Mouse (Mus musculus) intestine, embryonic 14.5 days (tissue): ENCODE measurements around the gene Rgs7bp. TPM values are rescaled to one million over a fixed set of nuclear protein-coding genes. Genes with fewer than 3 reads are reported as not detected.
A peak's percentile ranks its signal among the peaks of the same experiment; 100 is the strongest.
"Not testable (repeated sequence)": the region's sequence is repeated elsewhere in the genome, so short reads cannot be mapped to it uniquely, and the experiment has no call there.

ENCODE experiments used
- ATAC-seq: fragments of 200-750 bp; cut with Nextera tagmentation; replicated peaks from 2 replicates; pipeline ENCODE4 v1.8.0; 2017; ENCODE audit warnings: low read depth, moderate number of reproducible peaks, moderate TSS enrichment, moderate library complexity; ENCODE audit not compliant: low FRiP score, low TSS enrichment
- DNase-seq: peaks from one replicate; pipeline ENCODE4 v3.0.0-alpha.2; 2018; ENCODE audit warnings: low spot score
- H3K27ac ChIP-seq: fragments of 300-500 bp; sonication (generic); 2 replicates; pipeline ENCODE4 v1.5.1; 2014; ENCODE audit warnings: low read depth, mild to moderate bottlenecking, control low read depth
- H3K27me3 ChIP-seq: fragments of 300-500 bp; sonication (generic); replicated peaks from 2 replicates; pipeline ENCODE4 v1.6.1; 2014; ENCODE audit warnings: low read length, control low read depth; ENCODE audit not compliant: control insufficient read depth, insufficient read depth
- H3K36me3 ChIP-seq: fragments of 300-500 bp; sonication (generic); 2 replicates; pipeline ENCODE4 v1.6.1; 2014; ENCODE audit warnings: low read length, control low read depth; ENCODE audit not compliant: control insufficient read depth, insufficient read depth
- H3K4me1 ChIP-seq: fragments of 300-500 bp; sonication (generic); replicated peaks from 2 replicates; pipeline ENCODE4 v1.6.1; 2014; ENCODE audit warnings: low read length, control low read depth, mixed read lengths; ENCODE audit not compliant: control insufficient read depth, insufficient read depth
- H3K4me2 ChIP-seq: fragments of 300-500 bp; sonication (generic); 2 replicates; pipeline ENCODE4 v1.6.1; 2014; ENCODE audit warnings: low read length
- H3K4me3 ChIP-seq: fragments of 300-500 bp; sonication (generic); 2 replicates; pipeline ENCODE4 v1.5.1; 2014; ENCODE audit warnings: low read depth, low read length, control low read depth, mixed read lengths
- H3K9ac ChIP-seq: fragments of 300-500 bp; sonication (generic); 2 replicates; pipeline ENCODE4 v1.6.1; 2014; ENCODE audit warnings: mild to moderate bottlenecking, low read length
- H3K9me3 ChIP-seq: fragments of 300-500 bp; sonication (generic); 2 replicates; pipeline ENCODE4 v1.6.1; 2016; ENCODE audit warnings: low read length, control low read depth; ENCODE audit not compliant: control insufficient read depth
- WGBS: fragments of 180-500 bp; shearing (Covaris S2); extraction: QIAGEN DNeasy Blood & Tissue Kit; methylation state at CpG from one replicate; pipeline ENCODE4 v1.1.7; 2014; 5-methylcytosine and 5-hydroxymethylcytosine counted together
- polyA plus RNA-seq: library from polyadenylated mRNA; unstranded; fragments of >200 nt; fragmentation: Nextera tagmentation; extraction: Ambion mirVana; gene quantifications from 2 replicates; pipeline ENCODE4 v1.2.1, GENCODE M21; 2014

Rgs7bp gene
- polyA plus RNA-seq, 1 experiment from 2014 or later: 2.7 TPM

DNA sequence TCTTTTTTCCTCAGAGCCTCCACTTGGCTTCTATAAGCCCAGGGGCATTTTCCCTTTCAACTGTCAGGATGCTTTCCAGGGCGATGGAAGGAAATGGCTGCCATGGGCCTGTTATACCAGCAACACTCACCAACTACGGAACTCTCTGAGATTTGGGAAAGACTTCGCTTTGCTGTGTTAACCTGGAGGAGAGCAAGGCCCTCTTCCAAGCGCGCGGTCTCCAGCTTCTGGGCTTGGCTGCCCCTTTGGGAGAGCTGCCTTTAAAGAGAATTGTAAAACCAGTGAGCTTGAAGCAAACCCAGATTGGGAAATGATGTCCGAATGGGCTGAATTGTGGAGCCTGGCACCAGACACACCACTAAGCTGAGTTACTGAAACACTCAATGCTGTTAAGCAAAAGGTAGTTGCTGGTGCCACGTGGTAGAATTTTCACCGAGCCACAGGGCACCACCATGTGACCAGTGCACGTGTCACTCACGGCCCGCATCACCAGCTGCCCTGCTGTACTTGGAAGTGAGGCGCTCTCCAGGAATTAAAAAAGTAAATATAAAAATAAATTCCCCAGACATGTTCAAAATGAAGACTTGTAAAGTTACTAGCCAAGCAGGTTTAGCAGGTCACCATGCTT is 115.7 kb downstream of the Rgs7bp start:
- no peak overlapping the region for H3K4me3 ChIP-seq
- H3K4me1 ChIP-seq: no peaks in the 10 kb centered on the region
- H3K9ac ChIP-seq: no peak overlapping the region
- no peak; the same call in 1 of the 2 replicates for ATAC-seq
- H3K9me3 ChIP-seq: no peaks in the 10 kb centered on the region
- H3K36me3 ChIP-seq: no peaks in the 10 kb centered on the region
- 72% methylated on average over 13 of the region's 13 CpGs for WGBS
- H3K4me2 ChIP-seq: no peak overlapping the region
- H3K27ac ChIP-seq: no peak overlapping the region
- no peaks in the 10 kb centered on the region for H3K27me3 ChIP-seq
- DNase-seq: no peak

DNA sequence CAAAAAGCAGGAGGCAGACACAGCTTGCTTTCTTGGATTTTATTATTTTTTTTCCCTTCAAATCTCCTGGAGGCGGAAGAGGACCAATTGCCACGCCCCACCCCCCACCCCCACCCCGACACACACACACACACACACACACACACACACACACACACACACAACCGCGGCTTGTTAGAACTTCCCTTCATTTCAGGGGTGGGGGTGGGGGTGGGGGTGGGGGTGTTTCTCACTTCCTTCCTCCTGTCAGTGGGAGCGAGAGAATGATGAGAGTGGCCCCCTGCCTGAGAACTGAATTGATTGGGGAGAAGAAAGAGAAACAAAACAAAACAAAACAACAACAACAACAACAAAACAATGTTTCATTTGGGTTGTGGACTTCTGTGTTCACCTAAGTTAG is 117.0 kb downstream of the Rgs7bp start:
- Histone ChIP-seq H3K4me2 (peak overlapping the region; percentile 45), H3K4me3 (no peak overlapping the region), H3K27me3 (no peaks in the 10 kb centered on the region), H3K27ac (no peak overlapping the region), H3K9me3 (no peaks in the 10 kb centered on the region), H3K36me3 (no peaks in the 10 kb centered on the region), H3K4me1 (no peaks in the 10 kb centered on the region), H3K9ac (no peak overlapping the region)
- ATAC-seq (no peak), DNase-seq (no peak)
- 29% methylated on average over 5 of the region's 6 CpGs for WGBS

DNA sequence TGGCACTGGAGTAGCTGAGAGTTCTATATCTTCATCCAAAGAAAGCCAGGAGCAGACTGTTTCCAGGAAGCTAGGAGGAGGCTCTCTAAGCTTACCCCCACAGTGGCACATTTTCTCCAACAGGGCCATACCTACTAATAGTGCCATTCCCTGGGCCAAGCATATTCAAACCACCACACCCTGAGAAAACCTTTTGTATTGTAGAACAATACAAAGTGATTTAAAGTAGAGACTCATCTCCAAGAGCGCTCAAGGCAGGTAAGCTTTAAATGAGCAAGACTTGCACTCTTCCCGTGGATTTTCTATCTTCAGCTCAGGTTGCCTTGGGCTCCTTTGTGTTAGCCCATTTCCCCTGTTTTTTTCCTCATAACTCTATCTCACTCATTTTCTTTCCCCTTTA is 118.1 kb downstream of the Rgs7bp start:
- Histone ChIP-seq H3K9ac (no peak overlapping the region), H3K4me2 (no peak overlapping the region), H3K9me3 (no peaks in the 10 kb centered on the region), H3K27me3 (no peaks in the 10 kb centered on the region), H3K27ac (no peak overlapping the region), H3K4me3 (no peak overlapping the region), H3K36me3 (no peaks in the 10 kb centered on the region), H3K4me1 (no peaks in the 10 kb centered on the region)
- no peak for DNase-seq
- ATAC-seq: no peak
- 71% methylated on average over 2 of the region's 2 CpGs for WGBS

DNA sequence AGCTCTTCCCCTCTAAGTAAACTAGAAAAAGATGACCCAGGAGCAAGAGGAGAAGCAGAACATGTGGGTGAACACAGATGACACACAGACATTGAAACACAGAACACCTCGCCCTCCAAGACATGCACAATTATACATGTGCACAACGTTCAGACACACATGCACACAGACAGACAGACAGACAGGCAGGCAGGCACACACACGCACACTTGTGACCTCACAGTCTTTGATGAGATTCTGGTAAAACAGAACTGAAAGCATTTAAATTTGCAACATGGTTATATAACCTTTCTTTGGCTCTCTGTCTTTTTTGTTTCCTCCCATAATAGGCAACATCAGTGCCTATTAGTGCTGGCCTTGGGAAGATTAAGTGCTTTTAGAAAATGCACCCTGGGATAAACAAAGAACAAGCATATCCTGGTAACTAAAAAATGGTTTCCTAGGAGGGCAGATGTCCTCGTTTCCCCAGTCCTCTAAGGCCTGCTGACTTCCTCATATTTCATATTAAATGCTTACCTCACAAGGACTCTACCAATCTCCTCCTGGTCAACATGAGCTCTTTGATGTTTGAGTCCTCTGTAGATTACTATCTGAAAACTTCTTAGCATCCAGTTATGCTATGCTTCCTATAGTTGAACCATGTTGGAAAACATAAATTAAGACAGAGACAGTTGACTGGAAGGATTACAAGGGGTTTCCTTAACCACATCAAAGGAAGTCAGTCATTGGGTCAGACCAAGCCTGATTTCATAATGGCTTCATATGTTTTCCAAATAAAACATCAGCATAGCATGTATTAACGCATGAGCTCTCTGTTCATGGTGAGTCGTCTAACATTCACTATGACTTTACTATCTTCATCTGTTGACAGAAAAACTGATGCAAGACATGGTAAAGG is 122.8 kb downstream of the Rgs7bp start:
- DNase-seq (no peak), ATAC-seq (no peak)
- H3K4me3 ChIP-seq: no peak overlapping the region
- no peak overlapping the region for H3K4me2 ChIP-seq
- H3K9ac ChIP-seq: no peak overlapping the region
- H3K36me3 ChIP-seq: no peaks in the 10 kb centered on the region
- WGBS: 71% methylated on average over 6 of the region's 6 CpGs
- no peaks in the 10 kb centered on the region for H3K4me1 ChIP-seq
- no peaks in the 10 kb centered on the region for H3K9me3 ChIP-seq
- no peak overlapping the region for H3K27ac ChIP-seq
- H3K27me3 ChIP-seq: no peaks in the 10 kb centered on the region

DNA sequence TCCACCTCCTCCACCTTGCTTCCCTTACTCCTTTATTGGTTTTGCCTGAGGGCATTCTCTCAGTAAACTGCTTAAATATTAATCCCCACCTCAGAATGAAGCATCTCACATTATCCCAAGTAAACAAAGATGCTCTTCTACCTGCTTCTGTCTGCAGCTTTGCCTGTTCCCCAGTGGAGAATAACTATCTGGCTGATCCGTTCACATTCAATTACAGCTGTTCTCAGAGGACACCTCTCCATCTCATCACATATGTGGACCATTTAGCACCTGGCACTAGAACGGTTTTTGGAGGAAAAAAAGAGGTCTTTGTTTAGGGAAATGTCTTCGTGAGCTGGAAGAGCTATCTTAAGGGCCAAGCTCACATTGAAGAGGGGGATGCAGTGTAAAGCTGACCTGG is 123.9 kb downstream of the Rgs7bp start:
- Histone ChIP-seq H3K36me3 (no peaks in the 10 kb centered on the region), H3K9ac (no peak overlapping the region), H3K27me3 (no peaks in the 10 kb centered on the region), H3K9me3 (no peaks in the 10 kb centered on the region), H3K4me3 (no peak overlapping the region), H3K4me2 (no peak overlapping the region), H3K4me1 (no peaks in the 10 kb centered on the region), H3K27ac (no peak overlapping the region)
- no peak for ATAC-seq
- no peak for DNase-seq
- WGBS: 67% methylated on average over 3 of the region's 3 CpGs

DNA sequence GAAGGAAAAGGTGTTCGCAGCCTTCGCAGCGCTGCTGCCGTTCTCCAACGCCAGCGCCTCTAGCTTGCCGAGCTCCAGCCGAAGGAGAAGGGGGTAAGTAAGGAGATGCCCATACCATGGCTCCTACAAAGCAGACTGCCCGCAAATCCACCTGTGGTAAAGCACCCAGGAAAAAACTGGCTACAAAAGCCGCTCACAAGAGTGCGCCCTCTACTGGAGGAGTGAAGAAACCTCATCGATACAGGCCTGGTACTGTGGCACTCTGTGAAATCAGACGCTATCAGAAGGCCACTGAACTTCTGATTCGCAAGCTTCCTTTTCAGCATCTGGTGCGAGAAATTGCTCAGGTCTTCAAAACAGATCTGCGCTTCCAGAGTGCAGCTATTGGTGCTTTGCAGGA is 136.1 kb downstream of the Rgs7bp start:
- ATAC-seq (no peak), DNase-seq (no peak)
- no peak overlapping the region for H3K9ac ChIP-seq
- H3K27me3 ChIP-seq: no peaks in the 10 kb centered on the region
- 75% methylated on average over 16 of the region's 16 CpGs for WGBS
- no peaks in the 10 kb centered on the region for H3K9me3 ChIP-seq
- no peaks in the 10 kb centered on the region for H3K4me1 ChIP-seq
- H3K4me2 ChIP-seq: no peak overlapping the region
- H3K4me3 ChIP-seq: no peak overlapping the region
- H3K27ac ChIP-seq: no peak overlapping the region
- no peaks in the 10 kb centered on the region for H3K36me3 ChIP-seq

DNA sequence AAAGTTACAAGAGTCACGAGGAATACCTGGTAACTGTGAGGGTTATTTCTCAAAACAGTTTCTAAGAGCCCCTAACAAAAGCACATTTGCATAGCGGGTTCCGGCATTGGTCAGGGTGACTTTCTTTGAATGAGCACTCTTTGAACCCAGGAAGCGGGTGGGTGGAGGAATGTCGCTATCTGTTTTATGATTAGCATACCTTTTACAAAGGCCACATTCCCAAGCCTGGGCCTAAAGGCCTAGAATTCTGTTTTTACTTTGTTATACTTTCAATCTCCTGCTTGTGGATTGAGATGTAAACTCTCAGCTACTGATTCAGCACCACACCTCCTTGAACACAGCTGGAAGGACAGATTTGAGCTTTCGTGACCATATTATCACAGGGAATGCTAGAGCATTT is 138.0 kb downstream of the Rgs7bp start:
- not testable (repeated sequence) for H3K4me3 ChIP-seq, H3K4me1 ChIP-seq, H3K9ac ChIP-seq, H3K36me3 ChIP-seq, ATAC-seq, H3K9me3 ChIP-seq, H3K27me3 ChIP-seq, H3K4me2 ChIP-seq, H3K27ac ChIP-seq, DNase-seq
- 83% methylated on average over 6 of the region's 6 CpGs for WGBS

DNA sequence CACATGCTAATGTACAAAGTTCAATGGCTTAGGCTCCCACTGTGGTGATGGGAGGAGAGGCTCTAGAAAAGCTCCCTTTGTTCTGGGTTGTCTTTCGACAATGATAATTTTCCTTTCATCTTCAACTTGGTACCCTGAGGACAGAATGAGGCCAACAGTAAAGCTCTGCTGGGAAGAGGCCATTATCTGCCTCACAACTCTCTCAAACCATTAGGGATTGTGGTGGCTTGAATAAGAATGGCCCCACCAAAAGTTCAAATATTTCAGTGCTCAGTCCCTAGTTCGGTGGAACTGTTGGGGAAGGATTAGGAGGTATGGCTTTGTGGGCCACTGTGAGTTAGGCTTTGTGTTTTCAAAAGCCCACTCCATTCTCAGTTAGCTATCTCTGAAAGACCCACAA is 138.6 kb downstream of the Rgs7bp start:
- DNase-seq: no peak

More for the DNA sequence above, 138.6 kb downstream of the Rgs7bp start:
- Histone ChIP-seq H3K27ac (no peak overlapping the region), H3K4me3 (no peak overlapping the region), H3K4me1 (no peaks in the 10 kb centered on the region), H3K9me3 (no peaks in the 10 kb centered on the region), H3K4me2 (no peak overlapping the region), H3K36me3 (no peaks in the 10 kb centered on the region), H3K9ac (no peak overlapping the region), H3K27me3 (no peaks in the 10 kb centered on the region)
- WGBS: 97% methylated on average over 2 of the region's 2 CpGs
- no peak for ATAC-seq
